Mouse (Mus musculus): ENCODE data around the gene Tmem238. TPM values are rescaled to one million over a fixed set of nuclear protein-coding genes. Genes with fewer than 3 reads are reported as not detected.

Gene Tmem238
- polyA plus RNA-seq, 1 experiment from 2014 or later, result 8.4 TPM

DNA sequence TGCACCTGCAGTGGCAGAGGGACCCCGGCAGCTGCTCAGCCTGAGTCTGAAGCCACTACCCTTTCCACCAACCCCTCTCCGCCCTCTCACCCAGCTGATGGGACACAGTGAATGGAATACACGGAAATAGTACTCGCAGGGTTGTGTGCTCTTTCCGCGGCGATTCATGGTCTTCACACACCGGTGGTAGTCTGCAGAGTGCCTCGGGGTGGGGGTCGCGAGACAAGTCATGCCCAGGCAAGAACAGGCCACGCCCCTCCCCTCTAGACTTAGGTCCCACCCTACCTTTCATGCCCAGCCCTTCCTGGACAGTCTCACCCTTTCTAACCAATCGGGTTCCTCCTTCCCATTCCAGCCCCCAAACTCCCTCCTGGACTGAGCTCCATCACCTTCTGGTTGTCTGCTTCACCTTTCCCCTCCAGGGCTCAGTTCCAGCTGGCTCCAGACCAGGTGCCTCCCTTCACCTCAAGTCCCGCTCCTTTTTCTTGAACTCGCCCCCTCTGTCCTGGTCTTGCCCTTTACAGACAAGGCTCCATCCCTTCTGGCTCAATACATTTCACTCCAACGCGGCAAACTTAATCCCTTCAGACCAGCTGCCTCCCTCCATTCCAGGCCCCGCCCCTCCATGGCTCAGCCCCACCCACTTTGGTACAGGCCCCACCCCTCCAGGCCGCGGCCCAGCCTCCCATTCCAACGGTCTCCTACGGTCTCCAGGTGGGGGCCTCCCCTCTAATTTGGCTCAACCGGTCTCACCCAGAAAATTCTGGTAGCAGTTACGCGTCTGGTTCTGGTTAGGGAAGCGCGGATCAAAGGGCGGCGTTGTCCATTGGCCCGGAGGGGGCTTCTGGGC, 37.3 kb downstream of the Tmem238 start:
- H3K4me2 ChIP-seq (ENCODE audit: low read depth, low read length), result peak overlapping the region; percentile 85
- peak overlapping the region; percentile 89 for H3K27ac ChIP-seq (ENCODE audit: low read length)
- H3K4me3 ChIP-seq (ENCODE audit: low read depth, low read length), result peak overlapping the region; percentile 73
- peak overlapping the region; percentile 71 for H3K9ac ChIP-seq (ENCODE audit: low read depth, low read length)
- no peaks in the 10 kb centered on the region for H3K9me3 ChIP-seq (replicated peaks; ENCODE audit: control insufficient read depth, low read length)
- H3K4me1 ChIP-seq (ENCODE audit: control insufficient read depth, low read depth, low read length), result peaks cover 50% of the 10 kb centered on the region
- 3% methylated on average over 30 of the region's 30 CpGs for WGBS (ENCODE audit: insufficient replicate concordance)
- no peaks in the 10 kb centered on the region for H3K36me3 ChIP-seq (ENCODE audit: control insufficient read depth, insufficient read depth)
- ATAC-seq (ENCODE audit: low read depth), result peak; percentile 78
- H3K27me3 ChIP-seq (ENCODE audit: control insufficient read depth, insufficient read depth, low read depth, low read length), result no peaks in the 10 kb centered on the region

DNA sequence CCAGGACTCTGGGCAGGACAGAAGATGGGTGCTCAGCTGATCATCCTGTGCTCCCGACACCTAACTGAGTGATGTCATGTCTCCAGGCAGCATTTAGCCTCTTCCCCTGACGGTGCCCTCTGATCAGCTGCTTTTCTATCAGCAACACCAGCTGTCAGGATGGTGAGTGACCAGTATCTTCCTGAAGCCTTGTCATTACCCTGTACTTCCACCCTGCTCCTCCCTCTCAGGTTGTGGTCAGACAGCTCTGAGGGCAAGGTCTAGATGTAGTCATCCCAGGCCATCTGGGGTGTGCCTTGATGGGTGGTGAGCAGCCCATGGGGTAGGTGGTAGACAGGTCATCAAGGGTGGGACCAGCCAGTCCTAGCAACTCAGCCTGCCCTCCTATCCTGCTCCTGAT, 40.3 kb downstream of the Tmem238 start:
- Histone ChIP-seq H3K4me2 (ENCODE audit: low read depth, low read length) (no peak overlapping the region), H3K4me1 (ENCODE audit: control insufficient read depth, low read depth, low read length) (peaks cover 80% of the 10 kb centered on the region), H3K9me3 (replicated peaks; ENCODE audit: control insufficient read depth, low read length) (no peaks in the 10 kb centered on the region), H3K27ac (ENCODE audit: low read length) (peak overlapping the region; percentile 94), H3K4me3 (ENCODE audit: low read depth, low read length) (no peak overlapping the region), H3K36me3 (ENCODE audit: control insufficient read depth, insufficient read depth) (peaks cover 13% of the 10 kb centered on the region; the same call in 1 of the 2 replicates), H3K9ac (ENCODE audit: low read depth, low read length) (no peak overlapping the region), H3K27me3 (ENCODE audit: control insufficient read depth, insufficient read depth, low read depth, low read length) (no peaks in the 10 kb centered on the region)
- WGBS (ENCODE audit: insufficient replicate concordance), result 33% methylated on average over 2 of the region's 2 CpGs
- peak; percentile 5 for ATAC-seq (ENCODE audit: low read depth)

- H3K27me3 ChIP-seq (ENCODE audit: control insufficient read depth, insufficient read depth, low read depth, low read length), result no peaks in the 10 kb centered on the region
- no peaks in the 10 kb centered on the region for H3K9me3 ChIP-seq (replicated peaks; ENCODE audit: control insufficient read depth, low read length)
- H3K9ac ChIP-seq (ENCODE audit: low read depth, low read length), result peak overlapping the region; percentile 6
- H3K36me3 ChIP-seq (ENCODE audit: control insufficient read depth, insufficient read depth), result peaks cover 13% of the 10 kb centered on the region; the same call in 1 of the 2 replicates
- H3K4me2 ChIP-seq (ENCODE audit: low read depth, low read length), result peak overlapping the region; percentile 27; the same call in 1 of the 2 replicates
- peak overlapping the region; percentile 94 for H3K27ac ChIP-seq (ENCODE audit: low read length)
- no peak overlapping the region for H3K4me3 ChIP-seq (ENCODE audit: low read depth, low read length)
- H3K4me1 ChIP-seq (ENCODE audit: control insufficient read depth, low read depth, low read length), result peaks cover 88% of the 10 kb centered on the region
- 68% methylated on average over 4 of the region's 4 CpGs for WGBS (ENCODE audit: insufficient replicate concordance)
- no peak for ATAC-seq (ENCODE audit: low read depth)
Observed at GRCm38 (mm10) chr7:4748321-4748720, 41.1 kb downstream of the Tmem238 start.

GRCm38 (mm10) chr7:4747156-4747899, 42.1 kb downstream of the Tmem238 start:
- peaks cover 13% of the 10 kb centered on the region; the same call in 1 of the 2 replicates for H3K36me3 ChIP-seq (ENCODE audit: control insufficient read depth, insufficient read depth)
- H3K4me1 ChIP-seq (ENCODE audit: control insufficient read depth, low read depth, low read length), result peaks cover 88% of the 10 kb centered on the region
- 36% methylated on average over 9 of the region's 9 CpGs for WGBS (ENCODE audit: insufficient replicate concordance)
- H3K9me3 ChIP-seq (replicated peaks; ENCODE audit: control insufficient read depth, low read length), result no peaks in the 10 kb centered on the region
- peak overlapping the region; percentile 53 for H3K4me2 ChIP-seq (ENCODE audit: low read depth, low read length)
- H3K27ac ChIP-seq (ENCODE audit: low read length), result peak overlapping the region; percentile 94
- peak overlapping the region; percentile 55 for H3K9ac ChIP-seq (ENCODE audit: low read depth, low read length)
- peak; percentile 72 for ATAC-seq (ENCODE audit: low read depth)
- H3K27me3 ChIP-seq (ENCODE audit: control insufficient read depth, insufficient read depth, low read depth, low read length), result no peaks in the 10 kb centered on the region
- H3K4me3 ChIP-seq (ENCODE audit: low read depth, low read length), result peak overlapping the region; percentile 33

- H3K9ac ChIP-seq (ENCODE audit: low read depth, low read length), result peak overlapping the region; percentile 55; the same call in 1 of the 2 replicates
- peak overlapping the region; percentile 53 for H3K4me2 ChIP-seq (ENCODE audit: low read depth, low read length)
Observed at GRCm38 (mm10) chr7:4746326-4746980, 43.0 kb downstream of the Tmem238 start.

DNA sequence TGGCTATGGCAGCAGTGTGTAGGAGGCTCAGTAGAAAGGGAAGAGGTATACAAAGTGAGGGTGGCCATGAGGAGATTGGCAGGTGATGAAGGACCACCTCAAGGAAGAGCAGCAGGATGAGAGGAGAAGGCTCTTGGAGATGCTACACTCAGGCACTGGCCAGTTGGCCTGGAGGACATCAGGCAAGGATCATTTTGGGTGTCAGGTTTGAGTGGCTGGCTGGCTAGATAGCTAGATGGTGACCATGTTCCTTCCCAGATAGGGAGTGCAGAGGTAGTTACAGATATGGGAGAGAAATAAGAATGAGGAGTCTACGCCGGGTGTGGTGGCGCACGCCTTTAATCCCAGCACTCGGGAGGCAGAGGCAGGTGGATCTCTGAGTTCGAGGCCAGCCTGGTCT, 44.6 kb downstream of the Tmem238 start:
- 42% methylated on average over 5 of the region's 6 CpGs for WGBS (ENCODE audit: insufficient replicate concordance)
- Histone ChIP-seq H3K27ac (ENCODE audit: low read length) (peak overlapping the region; percentile 29), H3K36me3 (ENCODE audit: control insufficient read depth, insufficient read depth) (peaks cover 13% of the 10 kb centered on the region; the same call in 1 of the 2 replicates), H3K4me1 (ENCODE audit: control insufficient read depth, low read depth, low read length) (peaks cover 84% of the 10 kb centered on the region), H3K4me3 (ENCODE audit: low read depth, low read length) (no peak overlapping the region), H3K9ac (ENCODE audit: low read depth, low read length) (peak overlapping the region; percentile 40; the same call in 1 of the 2 replicates), H3K4me2 (ENCODE audit: low read depth, low read length) (no peak overlapping the region; the same call in 1 of the 2 replicates), H3K9me3 (replicated peaks; ENCODE audit: control insufficient read depth, low read length) (no peaks in the 10 kb centered on the region), H3K27me3 (ENCODE audit: control insufficient read depth, insufficient read depth, low read depth, low read length) (no peaks in the 10 kb centered on the region)
- no peak for ATAC-seq (ENCODE audit: low read depth)

More at GRCm38 (mm10) chr7:4746326-4746980, 43.0 kb downstream of the Tmem238 start:
- Histone ChIP-seq H3K4me3 (ENCODE audit: low read depth, low read length) (no peak overlapping the region; the same call in 1 of the 2 replicates), H3K9me3 (replicated peaks; ENCODE audit: control insufficient read depth, low read length) (no peaks in the 10 kb centered on the region), H3K27me3 (ENCODE audit: control insufficient read depth, insufficient read depth, low read depth, low read length) (no peaks in the 10 kb centered on the region), H3K4me1 (ENCODE audit: control insufficient read depth, low read depth, low read length) (peaks cover 88% of the 10 kb centered on the region), H3K27ac (ENCODE audit: low read length) (peak overlapping the region; percentile 94), H3K36me3 (ENCODE audit: control insufficient read depth, insufficient read depth) (peaks cover 13% of the 10 kb centered on the region; the same call in 1 of the 2 replicates)
- ATAC-seq (ENCODE audit: low read depth), result no peak
- 77% methylated on average over 22 of the region's 22 CpGs for WGBS (ENCODE audit: insufficient replicate concordance)

- peak overlapping the region; percentile 83 for H3K4me3 ChIP-seq (ENCODE audit: low read depth, low read length)
- no peak for ATAC-seq (ENCODE audit: low read depth)
- no peaks in the 10 kb centered on the region for H3K9me3 ChIP-seq (replicated peaks; ENCODE audit: control insufficient read depth, low read length)
- peak overlapping the region; percentile 93 for H3K27ac ChIP-seq (ENCODE audit: low read length)
- H3K4me1 ChIP-seq (ENCODE audit: control insufficient read depth, low read depth, low read length), result peaks cover 78% of the 10 kb centered on the region
- H3K36me3 ChIP-seq (ENCODE audit: control insufficient read depth, insufficient read depth), result peaks cover 13% of the 10 kb centered on the region; the same call in 1 of the 2 replicates
- no peaks in the 10 kb centered on the region for H3K27me3 ChIP-seq (ENCODE audit: control insufficient read depth, insufficient read depth, low read depth, low read length)
- H3K9ac ChIP-seq (ENCODE audit: low read depth, low read length), result peak overlapping the region; percentile 90
- 21% methylated on average over 2 of the region's 2 CpGs for WGBS (ENCODE audit: insufficient replicate concordance)
- H3K4me2 ChIP-seq (ENCODE audit: low read depth, low read length), result peak overlapping the region; percentile 91
Observed at GRCm38 (mm10) chr7:4743354-4743753, 46.1 kb downstream of the Tmem238 start.

DNA sequence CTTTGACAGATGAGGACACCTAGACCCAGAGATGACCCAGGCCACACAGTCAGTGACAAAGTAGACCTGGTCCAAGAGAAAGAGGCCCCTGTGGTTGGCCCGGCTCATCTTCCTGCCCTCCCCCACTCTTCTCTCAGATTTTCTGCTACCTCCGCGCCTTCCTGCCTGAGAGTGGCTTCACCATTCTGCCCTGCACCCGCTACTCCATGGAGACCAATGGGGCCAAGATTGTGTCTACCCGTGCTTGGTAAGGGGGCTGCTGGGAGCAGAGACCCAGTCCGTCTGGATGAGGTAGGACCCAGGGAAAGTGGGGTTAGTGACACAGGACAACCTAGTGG, 47.0 kb downstream of the Tmem238 start:
- Histone ChIP-seq H3K4me1 (ENCODE audit: control insufficient read depth, low read depth, low read length) (peaks cover 71% of the 10 kb centered on the region), H3K27me3 (ENCODE audit: control insufficient read depth, insufficient read depth, low read depth, low read length) (no peaks in the 10 kb centered on the region), H3K4me3 (ENCODE audit: low read depth, low read length) (peak overlapping the region; percentile 83), H3K36me3 (ENCODE audit: control insufficient read depth, insufficient read depth) (peaks cover 13% of the 10 kb centered on the region; the same call in 1 of the 2 replicates), H3K9ac (ENCODE audit: low read depth, low read length) (peak overlapping the region; percentile 90), H3K4me2 (ENCODE audit: low read depth, low read length) (peak overlapping the region; percentile 91), H3K27ac (ENCODE audit: low read length) (peak overlapping the region; percentile 93), H3K9me3 (replicated peaks; ENCODE audit: control insufficient read depth, low read length) (no peaks in the 10 kb centered on the region)
- 60% methylated on average over 6 of the region's 6 CpGs for WGBS (ENCODE audit: insufficient replicate concordance)
- ATAC-seq (ENCODE audit: low read depth), result no peak

All from liver, embryonic 16.5 days (tissue).